Mouse (Mus musculus) megakaryocyte, embryonic 14.5 days (primary cell): ENCODE results near the gene Igf2r. TPM values are rescaled to one million over a fixed set of nuclear protein-coding genes. Genes with fewer than 3 reads are reported as not detected.

Source experiments
- H3K27me3 ChIP-seq: replicated peaks from 2 replicates; pipeline ENCODE3; 2012; ENCODE audit warnings: inconsistent platforms
- H3K36me3 ChIP-seq: replicated peaks from 2 replicates; pipeline ENCODE3; 2012; ENCODE audit warnings: low read length, inconsistent platforms, mixed read lengths
- H3K4me1 ChIP-seq: 2 replicates; pipeline ENCODE4 v1.6.1; 2012; ENCODE audit warnings: inconsistent platforms
- H3K4me3 ChIP-seq: replicated peaks from 2 replicates; pipeline ENCODE3; 2012; ENCODE audit warnings: moderate library complexity, mild to moderate bottlenecking, inconsistent platforms
- H3K9me3 ChIP-seq: 2 replicates; pipeline ENCODE4 v1.6.1; 2012; ENCODE audit warnings: inconsistent platforms
- FLI1 ChIP-seq: IDR thresholded peaks from 2 replicates; pipeline ENCODE4 v1.6.1; 2012; ENCODE audit warnings: low read length, inconsistent platforms, mixed read lengths
- GATA1 ChIP-seq: IDR thresholded peaks from 3 replicates; pipeline ENCODE4 v1.6.1; 2012; ENCODE audit warnings: mixed read lengths, low read length, inconsistent platforms, borderline replicate concordance
- polyA plus RNA-seq: library from polyadenylated mRNA; stranded (reverse); fragments of >175 nt; gene quantifications from 2 replicates; pipeline ENCODE4 v1.2.3, GENCODE M21; 2012; ENCODE audit warnings: low replicate concordance; ENCODE audit not compliant: insufficient read depth

Igf2r gene
- polyA plus RNA-seq, 1 experiment = 1.0 TPM

DNA sequence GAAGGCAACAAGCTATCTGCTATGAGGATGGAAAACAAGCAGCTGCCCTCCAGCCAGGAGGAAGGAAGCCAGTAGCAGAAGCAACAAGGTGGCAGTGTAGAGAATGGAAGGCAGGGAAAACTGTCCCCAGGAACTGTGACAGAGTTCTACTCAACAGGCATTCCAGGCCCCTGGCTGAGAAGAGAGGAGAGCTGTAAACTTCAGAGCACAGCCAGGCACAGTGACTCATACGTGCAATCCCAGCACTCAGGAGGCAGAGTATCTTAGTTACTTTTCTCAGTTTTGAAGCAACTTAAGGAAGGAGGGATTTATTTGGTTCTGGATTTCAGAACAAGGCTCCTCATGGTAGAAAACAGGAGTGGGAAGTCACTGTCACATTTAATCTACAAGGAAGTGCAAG, 31.5 kb downstream of the Igf2r start:
- Histone ChIP-seq H3K9me3 (peaks cover 20% of the 10 kb centered on the region), H3K27me3 (peaks cover 65% of the 10 kb centered on the region), H3K36me3 (peaks cover 13% of the 10 kb centered on the region), H3K4me1 (peaks cover 37% of the 10 kb centered on the region), H3K4me3 (no peak overlapping the region)
- TF ChIP-seq GATA1 (no peak), FLI1 (no peak)

DNA sequence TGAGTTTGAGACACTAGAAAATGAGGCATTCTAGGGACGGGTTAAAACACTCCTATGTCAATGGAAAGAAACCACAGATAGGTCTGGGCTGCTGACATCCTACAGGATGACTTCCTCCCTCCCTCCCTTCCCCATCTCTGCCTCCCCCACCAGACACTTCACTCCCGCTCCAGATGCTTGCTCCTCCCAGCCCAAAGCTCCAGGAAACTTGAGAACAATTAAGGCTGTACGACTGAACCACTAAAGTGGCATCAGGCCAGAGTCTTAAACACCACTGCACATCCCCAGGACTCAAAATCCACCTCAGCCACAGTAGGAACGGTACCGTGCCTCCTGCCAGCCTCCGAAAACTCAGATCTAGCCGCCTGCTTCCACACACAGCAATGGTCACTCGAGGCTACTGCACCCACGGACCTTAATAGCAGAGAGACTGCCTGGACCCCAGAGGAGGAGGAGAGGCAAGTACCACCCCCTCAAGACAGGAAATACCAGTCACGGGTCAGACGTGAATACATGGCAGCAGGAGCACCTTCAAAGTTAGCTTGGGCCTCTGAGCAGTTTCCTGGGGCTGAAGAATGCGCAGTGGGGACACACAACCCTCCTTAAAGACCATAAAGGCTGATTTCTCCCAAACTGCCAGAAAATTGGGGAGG, 35.1 kb downstream of the Igf2r start:
- H3K36me3 ChIP-seq = no peaks in the 10 kb centered on the region
- H3K9me3 ChIP-seq = no peaks in the 10 kb centered on the region
- no peak for TF ChIP-seq FLI1
- TF ChIP-seq GATA1 = no peak
- H3K4me1 ChIP-seq = peaks cover 27% of the 10 kb centered on the region
- H3K4me3 ChIP-seq = no peak overlapping the region
- H3K27me3 ChIP-seq = peaks cover 52% of the 10 kb centered on the region

DNA sequence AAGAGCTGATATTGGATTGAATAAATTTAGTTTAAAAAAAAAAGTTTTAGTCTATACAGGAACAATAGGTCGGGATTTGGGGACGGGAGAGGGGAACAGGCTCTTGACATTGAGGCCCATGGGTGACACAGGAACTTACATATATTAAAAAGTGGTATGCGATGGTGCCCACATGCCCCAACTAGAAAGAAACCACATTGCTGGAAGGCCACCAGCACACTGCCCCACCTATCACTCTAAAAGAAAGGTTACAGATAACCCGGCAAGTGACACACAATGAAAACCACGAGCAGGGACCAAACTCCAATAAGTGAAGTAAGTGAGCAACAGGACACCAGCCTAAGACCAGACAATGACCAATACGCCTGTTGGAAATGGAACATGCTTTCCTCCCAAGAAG, 36.3 kb downstream of the Igf2r start:
- no peaks in the 10 kb centered on the region for H3K9me3 ChIP-seq
- H3K27me3 ChIP-seq = peaks cover 49% of the 10 kb centered on the region
- no peak for TF ChIP-seq GATA1
- TF ChIP-seq FLI1 = no peak
- H3K36me3 ChIP-seq = no peaks in the 10 kb centered on the region
- H3K4me1 ChIP-seq = peaks cover 27% of the 10 kb centered on the region
- no peak overlapping the region for H3K4me3 ChIP-seq

DNA sequence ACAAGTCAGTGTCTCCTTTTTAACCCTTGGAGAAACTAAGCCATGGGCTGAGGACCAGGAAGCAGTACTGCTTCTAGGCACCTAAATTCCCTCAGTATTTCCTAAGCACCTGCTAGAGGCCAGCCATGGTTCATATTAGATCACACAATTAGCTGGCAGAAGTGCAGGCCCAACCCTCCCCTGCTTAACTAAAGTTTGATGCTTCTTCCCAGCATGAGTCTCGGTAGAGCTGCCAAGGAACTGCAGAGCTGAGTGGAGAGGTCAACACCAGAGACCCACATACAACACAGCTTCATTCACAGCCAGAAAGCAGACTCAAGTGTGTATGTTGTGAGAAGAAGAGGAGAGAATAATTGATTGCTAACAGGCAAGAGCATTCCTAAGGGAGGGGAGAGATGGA, 40.9 kb downstream of the Igf2r start:
- Histone ChIP-seq H3K36me3 (no peaks in the 10 kb centered on the region), H3K4me1 (peaks cover 41% of the 10 kb centered on the region), H3K4me3 (no peak overlapping the region), H3K27me3 (peaks cover 28% of the 10 kb centered on the region), H3K9me3 (no peaks in the 10 kb centered on the region)
- TF ChIP-seq FLI1 (no peak), GATA1 (no peak)

DNA sequence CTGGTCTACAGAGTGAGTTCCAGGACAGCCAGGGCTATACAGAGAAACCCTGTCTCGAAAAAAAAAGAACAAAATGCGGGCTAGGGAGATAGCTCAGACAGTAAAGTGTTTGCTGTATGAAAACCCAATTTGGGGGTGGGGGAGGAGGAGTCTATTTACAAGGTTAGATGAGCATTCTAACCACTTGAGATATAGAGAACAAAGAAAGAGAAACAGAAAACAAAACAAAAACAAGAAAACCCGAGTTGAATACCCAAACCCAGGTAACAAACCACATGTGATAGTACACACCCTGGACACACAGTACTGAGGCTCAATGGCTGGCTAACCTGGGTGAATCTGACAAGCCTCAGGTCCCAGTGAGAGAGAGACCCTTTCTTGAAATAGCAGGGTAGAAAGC, 41.7 kb downstream of the Igf2r start:
- Histone ChIP-seq H3K9me3 (no peaks in the 10 kb centered on the region), H3K4me1 (peaks cover 36% of the 10 kb centered on the region), H3K4me3 (no peak overlapping the region), H3K36me3 (no peaks in the 10 kb centered on the region), H3K27me3 (peaks cover 26% of the 10 kb centered on the region)
- no peak for TF ChIP-seq FLI1
- no peak for TF ChIP-seq GATA1

DNA sequence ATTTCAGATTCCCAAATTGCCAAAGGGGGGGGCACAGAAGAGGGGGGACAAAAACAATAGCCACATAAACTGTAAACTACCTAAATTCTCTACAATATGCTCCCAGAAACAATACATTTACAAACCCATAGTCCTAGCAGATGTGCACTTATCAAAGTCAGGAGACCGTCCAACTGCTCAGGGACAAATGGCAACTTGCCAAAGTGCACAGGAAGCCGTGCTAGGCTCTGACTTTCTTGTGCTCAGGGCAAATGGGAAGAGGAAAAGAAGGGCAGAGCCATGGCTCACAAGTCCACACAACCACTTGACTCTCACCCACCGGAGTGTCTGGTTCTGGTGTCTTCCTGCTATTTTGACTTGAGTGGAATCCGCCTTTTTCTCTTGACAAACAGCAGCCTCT, 43.6 kb downstream of the Igf2r start:
- peaks cover 44% of the 10 kb centered on the region for H3K4me1 ChIP-seq
- H3K4me3 ChIP-seq = no peak overlapping the region
- peaks cover 32% of the 10 kb centered on the region for H3K27me3 ChIP-seq
- H3K36me3 ChIP-seq = peaks cover 3% of the 10 kb centered on the region
- TF ChIP-seq GATA1 (no peak), FLI1 (no peak)
- no peaks in the 10 kb centered on the region for H3K9me3 ChIP-seq

DNA sequence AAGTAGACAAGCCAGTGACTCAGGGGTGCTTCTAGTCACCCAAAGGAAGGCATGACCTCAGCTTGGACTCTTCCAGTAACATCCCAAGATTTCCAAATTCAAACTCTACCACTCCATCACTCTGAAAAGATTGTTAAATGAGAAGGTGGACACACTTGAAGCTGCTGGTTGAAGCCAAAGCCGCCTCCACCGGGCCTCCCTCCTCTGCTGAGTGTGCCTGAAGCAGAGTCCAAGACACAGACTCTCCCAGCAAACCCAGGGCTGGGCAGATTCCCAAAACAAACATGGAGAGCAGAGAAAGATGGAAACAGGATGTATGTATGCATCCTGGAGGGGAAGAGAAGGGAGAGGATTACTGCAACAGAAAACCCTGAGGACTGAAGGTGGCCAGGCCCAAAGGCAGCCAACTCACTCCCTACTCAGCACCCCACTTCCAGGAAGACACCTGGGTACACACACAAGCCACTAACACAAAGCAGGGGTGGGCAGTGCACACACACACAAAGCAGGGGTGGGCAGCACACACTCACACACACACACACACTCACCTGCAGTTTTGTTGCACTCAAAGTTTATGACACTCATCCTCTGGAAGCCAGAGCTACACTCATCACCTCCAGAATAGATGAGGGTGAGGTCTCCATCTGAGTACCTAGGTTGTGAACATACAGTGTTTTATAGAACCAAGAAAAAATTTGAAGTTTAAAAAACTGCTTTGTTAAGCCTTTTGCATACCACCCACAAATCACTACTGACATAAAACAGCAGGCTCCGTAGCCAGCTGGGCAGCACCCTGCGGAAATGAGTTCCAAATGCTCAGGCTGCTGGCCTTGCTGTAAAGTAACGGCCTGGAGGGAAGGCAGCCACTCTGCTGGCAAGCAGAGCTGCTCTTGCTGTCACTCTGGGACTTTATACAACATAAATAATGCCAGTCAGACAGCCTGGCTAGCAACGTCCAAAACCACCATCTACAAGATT, 44.4 kb downstream of the Igf2r start:
- peaks cover 48% of the 10 kb centered on the region for H3K4me1 ChIP-seq
- H3K36me3 ChIP-seq = peaks cover 3% of the 10 kb centered on the region
- no peak overlapping the region for H3K4me3 ChIP-seq
- peaks cover 34% of the 10 kb centered on the region for H3K27me3 ChIP-seq
- no peak for TF ChIP-seq GATA1
- TF ChIP-seq FLI1 = no peak
- no peaks in the 10 kb centered on the region for H3K9me3 ChIP-seq

DNA sequence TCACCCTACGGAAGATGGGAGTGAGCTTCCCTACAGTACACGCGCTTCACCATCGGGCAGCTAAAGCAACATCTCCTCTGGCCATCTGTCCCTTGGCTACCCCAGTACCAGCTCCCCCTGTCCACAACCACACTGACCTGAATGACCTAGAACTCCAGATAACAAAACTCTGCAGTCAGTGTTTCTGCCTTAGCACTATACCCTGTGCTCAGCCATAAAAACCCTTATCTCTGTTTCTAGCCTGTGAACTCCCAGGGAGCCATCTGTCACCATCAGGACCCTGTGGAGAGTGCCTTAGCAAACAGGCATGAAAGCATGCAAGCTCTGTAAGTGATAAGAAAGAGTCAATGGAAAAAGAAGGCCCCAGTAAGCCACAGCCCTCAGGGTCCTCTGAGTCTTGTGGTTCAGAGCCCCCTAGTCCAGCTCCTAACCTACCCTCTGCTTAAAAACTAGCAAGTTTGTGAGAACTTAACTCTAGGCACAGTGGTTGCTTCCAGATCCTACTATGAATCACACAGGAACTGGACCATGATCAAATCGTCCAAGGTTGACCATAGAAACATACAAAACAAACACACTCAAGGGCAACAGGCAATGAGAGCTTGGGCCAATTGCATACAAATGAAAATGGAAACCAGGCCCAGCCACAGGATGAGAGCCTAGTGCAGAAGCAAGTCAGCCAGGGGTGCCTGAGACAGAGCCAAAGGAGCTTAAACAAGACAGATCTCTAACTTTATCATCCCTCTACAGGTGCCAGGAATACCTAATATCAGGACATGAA, 45.3 kb downstream of the Igf2r start:
- Histone ChIP-seq H3K4me1 (peaks cover 54% of the 10 kb centered on the region), H3K36me3 (peaks cover 3% of the 10 kb centered on the region), H3K4me3 (no peak overlapping the region), H3K27me3 (peaks cover 42% of the 10 kb centered on the region), H3K9me3 (no peaks in the 10 kb centered on the region)
- TF ChIP-seq FLI1 (no peak), GATA1 (no peak)

DNA sequence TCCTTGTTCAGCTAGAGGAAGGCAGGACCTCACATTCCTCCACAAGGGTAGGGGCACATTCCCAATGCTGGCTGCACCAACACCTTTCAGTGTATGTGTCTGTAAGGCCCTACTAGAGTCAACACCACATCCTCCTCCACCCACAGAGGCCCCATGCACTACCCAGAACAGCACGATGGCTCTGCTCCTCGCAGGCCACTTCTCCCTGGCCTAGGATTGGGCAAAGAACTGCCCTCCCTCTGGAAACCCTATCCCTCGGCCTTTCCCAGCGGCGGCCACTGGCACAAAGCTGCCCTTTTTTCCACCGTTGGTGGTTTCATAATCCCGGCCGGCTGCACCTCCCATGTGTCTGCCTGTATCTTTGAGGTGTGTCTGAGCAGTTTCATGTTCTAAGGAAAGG, 46.8 kb downstream of the Igf2r start:
- H3K36me3 ChIP-seq = peaks cover 3% of the 10 kb centered on the region

More for the DNA sequence above, 46.8 kb downstream of the Igf2r start:
- Histone ChIP-seq H3K9me3 (no peaks in the 10 kb centered on the region), H3K4me3 (no peak overlapping the region), H3K4me1 (peaks cover 56% of the 10 kb centered on the region), H3K27me3 (peaks cover 41% of the 10 kb centered on the region)
- TF ChIP-seq FLI1 (no peak), GATA1 (no peak)
